Mouse (Mus musculus) ES-CJ7 (cell line): ENCODE measurements at regions not wholly inside any gene's neighbourhood (a gene's known extent, or its start where the extent isn't known, plus 50 kb on each side); places are given as distances from the start of the nearest gene placed in this dataset.
A peak's percentile ranks its signal among the peaks of the same experiment; 100 is the strongest.

Source experiments
- DNase-seq: peaks from one replicate; pipeline ENCODE4 v3.0.0; 2011; ENCODE audit warnings: low read depth, low spot score

DNA sequence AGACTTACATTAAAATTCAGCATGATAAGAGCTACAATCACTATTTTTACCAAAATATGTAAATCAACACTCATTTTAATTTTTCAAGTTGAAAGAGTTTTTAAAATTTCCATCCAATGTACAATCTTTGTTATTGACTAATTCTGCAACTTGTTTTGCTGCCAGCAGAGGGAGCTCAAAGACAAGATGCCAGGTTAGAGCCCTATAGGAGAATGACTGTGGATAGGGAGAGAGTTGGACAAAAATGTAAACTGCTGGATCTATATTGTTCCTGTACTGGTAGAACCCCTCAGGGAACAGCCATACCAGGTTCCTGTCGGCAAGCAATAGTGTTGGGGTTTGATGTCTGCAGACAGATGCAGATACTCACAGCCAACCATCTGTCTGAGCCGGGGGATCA is 288.8 kb upstream of the 4930550L24Rik start:
- DNase-seq = peak; percentile 31
